Comparison of ENCODE assay signal across 30 mouse cellular contexts in the genomic region with DNA sequence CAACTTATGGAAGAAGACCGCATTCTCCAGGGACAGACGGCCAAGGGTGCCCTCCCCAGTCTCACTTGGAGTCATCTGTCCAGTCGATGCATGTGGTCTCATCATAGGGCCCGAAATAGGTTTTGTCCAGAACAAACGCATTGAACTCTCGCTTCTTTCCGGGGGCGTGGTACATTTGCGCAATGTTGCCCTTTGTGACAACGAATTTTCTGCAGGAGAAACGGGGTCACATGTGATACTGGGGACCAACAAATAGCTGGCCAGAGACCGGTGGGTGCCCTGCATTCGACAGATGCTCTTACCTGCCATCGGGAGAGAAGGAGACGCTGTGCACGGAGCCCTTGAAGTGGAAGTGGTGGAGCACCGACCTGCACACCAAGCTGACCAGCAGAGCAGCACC.
"Had no signal": no experiment of that assay in that cellular context is flagged by ENCODE, and none has a peak within 500 bp of the region (broad histone marks: within the 10 kb centered on the region; RNA-seq: fewer than 3 reads in every experiment).

No protein-coding gene starts in this region.

- H3K9me3 ChIP-seq: limb, embryonic 10.5 days; limb, embryonic 12.5 days; limb, embryonic 13.5 days; limb, embryonic 15.5 days; liver, embryonic 12.5 days; liver, embryonic 13.5 days; liver, embryonic 15.5 days; lung, embryonic 15.5 days; megakaryocyte, embryonic 14.5 days; midbrain, embryonic 10.5 days; midbrain, embryonic 12.5 days; midbrain, embryonic 13.5 days; midbrain, embryonic 15.5 days; neural tube, embryonic 12.5 days had no signal

- H3K4me3 ChIP-seq: left cerebral cortex, adult 2 months; limb, embryonic 10.5 days; limb, embryonic 12.5 days; limb, embryonic 13.5 days; limb, embryonic 15.5 days; liver, embryonic 12.5 days; liver, embryonic 13.5 days; liver, embryonic 15.5 days; lung, embryonic 15.5 days; midbrain, embryonic 10.5 days; midbrain, embryonic 12.5 days; midbrain, embryonic 13.5 days; midbrain, embryonic 15.5 days; myocyte; neural tube, embryonic 12.5 days had no signal

- H3K27ac ChIP-seq: left cerebral cortex, adult 2 months; limb, embryonic 10.5 days; limb, embryonic 12.5 days; limb, embryonic 13.5 days; limb, embryonic 15.5 days; liver, embryonic 12.5 days; liver, embryonic 13.5 days; liver, embryonic 14.5 days; liver, embryonic 15.5 days; lung, embryonic 15.5 days; macrophage; midbrain, embryonic 10.5 days; midbrain, embryonic 12.5 days; midbrain, embryonic 13.5 days; midbrain, embryonic 15.5 days; neural tube, embryonic 12.5 days had no signal

- H3K27me3 ChIP-seq: limb, embryonic 12.5 days; limb, embryonic 13.5 days; limb, embryonic 15.5 days; liver, embryonic 12.5 days; liver, embryonic 13.5 days; liver, embryonic 15.5 days; lung, embryonic 15.5 days; megakaryocyte, embryonic 14.5 days; midbrain, embryonic 12.5 days; midbrain, embryonic 13.5 days; midbrain, embryonic 15.5 days; neural tube, embryonic 12.5 days had no signal

- H3K9ac ChIP-seq: limb, embryonic 12.5 days; limb, embryonic 13.5 days; limb, embryonic 15.5 days; liver, embryonic 12.5 days; liver, embryonic 13.5 days; liver, embryonic 14.5 days; liver, embryonic 15.5 days; lung, embryonic 14.5 days; lung, embryonic 15.5 days; midbrain, embryonic 12.5 days; midbrain, embryonic 13.5 days; midbrain, embryonic 15.5 days; neural tube, embryonic 12.5 days had no signal

- H3K4me2 ChIP-seq: limb, embryonic 12.5 days; limb, embryonic 13.5 days; limb, embryonic 15.5 days; liver, embryonic 12.5 days; liver, embryonic 13.5 days; liver, embryonic 15.5 days; lung, embryonic 14.5 days; lung, embryonic 15.5 days; midbrain, embryonic 11.5 days; midbrain, embryonic 12.5 days; midbrain, embryonic 13.5 days; midbrain, embryonic 15.5 days; neural tube, embryonic 12.5 days had no signal

- DNase-seq: left cerebral cortex, postnatal 4 days; liver, embryonic 13.5 days; lung, adult 18-20 months; lung, adult 2 months; lung, embryonic 14.5 days; lung, postnatal 10 days; lung, postnatal 14 days; lung, postnatal 36 days; lung, postnatal 4 days; midbrain, embryonic 14.5 days had no signal

- ATAC-seq: liver, embryonic 12.5 days; lung, postnatal 0 days; midbrain, embryonic 13.5 days; midbrain, embryonic 15.5 days; midbrain, embryonic 16.5 days had no signal
